Mouse (Mus musculus): ENCODE data around the gene Otud7b. TPM values are rescaled to one million over a fixed set of nuclear protein-coding genes. Genes with fewer than 3 reads are reported as not detected.

Otud7b gene
- polyA plus RNA-seq, 1 experiment from 2014 or later, result 11.3 TPM

- H3K36me3 ChIP-seq, result 0 out of 2 replicates have a peak, but pooled peaks cover 3% of the 10 kb centered on the region
- 6% methylated on average over 10 of the region's 10 CpGs for WGBS (ENCODE audit: insufficient replicate concordance)
- H3K9ac ChIP-seq, result peak overlapping the region; percentile 97
- peak overlapping the region; percentile 92 for H3K4me2 ChIP-seq
- DNase-seq (no peak), ATAC-seq (ENCODE audit: low read depth) (peak; percentile 33)
- no peaks in the 10 kb centered on the region for H3K27me3 ChIP-seq
- peaks cover 56% of the 10 kb centered on the region for H3K4me1 ChIP-seq (replicated peaks)
- peak overlapping the region; percentile 90 for H3K4me3 ChIP-seq (replicated peaks)
- H3K27ac ChIP-seq, result peak overlapping the region; percentile 92
- no peaks in the 10 kb centered on the region for H3K9me3 ChIP-seq (replicated peaks)
Measured at GRCm38 (mm10) chr3:96105232-96105747, 963 bp downstream of the Otud7b start.

- ATAC-seq (ENCODE audit: low read depth) (no peak), DNase-seq (no peak)
- no peak overlapping the region for H3K4me3 ChIP-seq (replicated peaks)
- no peak overlapping the region for H3K27ac ChIP-seq
- 0 out of 2 replicates have a peak, but pooled peaks cover 3% of the 10 kb centered on the region for H3K36me3 ChIP-seq
- H3K9me3 ChIP-seq (replicated peaks), result no peaks in the 10 kb centered on the region
- H3K9ac ChIP-seq, result peak overlapping the region; percentile 97; the same call in 1 of the 2 replicates
- peaks cover 56% of the 10 kb centered on the region for H3K4me1 ChIP-seq (replicated peaks)
- H3K27me3 ChIP-seq, result no peaks in the 10 kb centered on the region
- WGBS (ENCODE audit: insufficient replicate concordance), result 77% methylated on average over 4 of the region's 4 CpGs
- H3K4me2 ChIP-seq, result no peak overlapping the region
Measured at GRCm38 (mm10) chr3:96106151-96106550, 1.8 kb downstream of the Otud7b start.

GRCm38 (mm10) chr3:96108315-96108714, 4.0 kb downstream of the Otud7b start:
- Histone ChIP-seq H3K4me1 (replicated peaks) (peaks cover 42% of the 10 kb centered on the region), H3K9ac (no peak overlapping the region), H3K4me2 (no peak overlapping the region), H3K36me3 (0 out of 2 replicates have a peak, but pooled peaks cover 3% of the 10 kb centered on the region), H3K4me3 (replicated peaks) (no peak overlapping the region), H3K27me3 (no peaks in the 10 kb centered on the region), H3K27ac (no peak overlapping the region), H3K9me3 (replicated peaks) (no peaks in the 10 kb centered on the region)
- whole genome bisulfite sequencing (ENCODE audit: insufficient replicate concordance), result 90% methylated on average over 3 of the region's 3 CpGs
- ATAC-seq (ENCODE audit: low read depth) (no peak), DNase-seq (no peak)

GRCm38 (mm10) chr3:96113251-96113650, 8.9 kb downstream of the Otud7b start:
- H3K4me2 ChIP-seq, result no peak overlapping the region
- no peaks in the 10 kb centered on the region for H3K27me3 ChIP-seq
- WGBS (ENCODE audit: insufficient replicate concordance), result 56% methylated on average over 3 of the region's 3 CpGs

GRCm38 (mm10) chr3:96118142-96118541, 13.8 kb downstream of the Otud7b start:
- no peak for ATAC-seq (ENCODE audit: low read depth)
- no peak overlapping the region; the same call in 1 of the 2 replicates for H3K27ac ChIP-seq

More at GRCm38 (mm10) chr3:96113251-96113650, 8.9 kb downstream of the Otud7b start:
- Histone ChIP-seq H3K27ac (no peak overlapping the region), H3K9me3 (replicated peaks) (no peaks in the 10 kb centered on the region), H3K36me3 (0 out of 2 replicates have a peak, but pooled peaks cover 2% of the 10 kb centered on the region), H3K4me1 (replicated peaks) (peaks cover 24% of the 10 kb centered on the region), H3K9ac (no peak overlapping the region), H3K4me3 (replicated peaks) (no peak overlapping the region)
- no peak for DNase-seq
- ATAC-seq (ENCODE audit: low read depth), result no peak

GRCm38 (mm10) chr3:96118702-96119101, 14.4 kb downstream of the Otud7b start:
- WGBS (ENCODE audit: insufficient replicate concordance), result 34% methylated on average over 2 of the region's 2 CpGs
- Histone ChIP-seq H3K4me1 (replicated peaks) (peaks cover 12% of the 10 kb centered on the region), H3K4me2 (no peak overlapping the region), H3K27ac (no peak overlapping the region), H3K27me3 (no peaks in the 10 kb centered on the region), H3K4me3 (replicated peaks) (no peak overlapping the region), H3K9ac (no peak overlapping the region), H3K9me3 (replicated peaks) (no peaks in the 10 kb centered on the region), H3K36me3 (no peaks in the 10 kb centered on the region)
- DNase-seq (no peak), ATAC-seq (ENCODE audit: low read depth) (no peak)

More at GRCm38 (mm10) chr3:96118142-96118541, 13.8 kb downstream of the Otud7b start:
- no peaks in the 10 kb centered on the region for H3K36me3 ChIP-seq
- H3K4me1 ChIP-seq (replicated peaks), result peaks cover 14% of the 10 kb centered on the region
- 51% methylated on average over 2 of the region's 2 CpGs for WGBS (ENCODE audit: insufficient replicate concordance)
- no peaks in the 10 kb centered on the region for H3K27me3 ChIP-seq
- no peak overlapping the region for H3K4me2 ChIP-seq
- no peak for DNase-seq
- no peak overlapping the region for H3K9ac ChIP-seq
- no peak overlapping the region for H3K4me3 ChIP-seq (replicated peaks)
- no peaks in the 10 kb centered on the region for H3K9me3 ChIP-seq (replicated peaks)

GRCm38 (mm10) chr3:96124235-96124634, 19.9 kb downstream of the Otud7b start:
- peaks cover 3% of the 10 kb centered on the region for H3K4me1 ChIP-seq (replicated peaks)
- no peaks in the 10 kb centered on the region for H3K27me3 ChIP-seq
- no peak overlapping the region for H3K4me2 ChIP-seq
- H3K9me3 ChIP-seq (replicated peaks), result no peaks in the 10 kb centered on the region
- H3K36me3 ChIP-seq, result no peaks in the 10 kb centered on the region
- 77% methylated on average over 5 of the region's 5 CpGs for WGBS (ENCODE audit: insufficient replicate concordance)
- ATAC-seq (ENCODE audit: low read depth), result no peak
- no peak overlapping the region for H3K27ac ChIP-seq
- no peak overlapping the region for H3K9ac ChIP-seq
- no peak for DNase-seq
- no peak overlapping the region for H3K4me3 ChIP-seq (replicated peaks)

GRCm38 (mm10) chr3:96128128-96128527, 23.8 kb downstream of the Otud7b start:
- Histone ChIP-seq H3K4me2 (no peak overlapping the region), H3K27me3 (no peaks in the 10 kb centered on the region), H3K9ac (no peak overlapping the region), H3K4me1 (replicated peaks) (peaks cover 14% of the 10 kb centered on the region), H3K9me3 (replicated peaks) (no peaks in the 10 kb centered on the region), H3K36me3 (no peaks in the 10 kb centered on the region), H3K4me3 (replicated peaks) (no peak overlapping the region), H3K27ac (no peak overlapping the region)
- ATAC-seq (ENCODE audit: low read depth) (no peak), DNase-seq (no peak)

GRCm38 (mm10) chr3:96132478-96132877, 28.2 kb downstream of the Otud7b start:
- Histone ChIP-seq H3K9ac (no peak overlapping the region), H3K27ac (no peak overlapping the region), H3K4me1 (replicated peaks) (peaks cover 19% of the 10 kb centered on the region), H3K36me3 (0 out of 2 replicates have a peak, but pooled peaks cover 3% of the 10 kb centered on the region), H3K27me3 (no peaks in the 10 kb centered on the region), H3K4me3 (replicated peaks) (no peak overlapping the region), H3K9me3 (replicated peaks) (no peaks in the 10 kb centered on the region), H3K4me2 (no peak overlapping the region)
- no peak for ATAC-seq (ENCODE audit: low read depth)
- 76% methylated on average over 3 of the region's 3 CpGs for WGBS (ENCODE audit: insufficient replicate concordance)
- no peak for DNase-seq

- no peak overlapping the region for H3K4me2 ChIP-seq
- DNase-seq, result no peak
- no peak overlapping the region for H3K27ac ChIP-seq
- no peak for ATAC-seq (ENCODE audit: low read depth)
- no peak overlapping the region for H3K4me3 ChIP-seq (replicated peaks)
- WGBS (ENCODE audit: insufficient replicate concordance), result 74% methylated on average over 11 of the region's 11 CpGs
- no peaks in the 10 kb centered on the region for H3K9me3 ChIP-seq (replicated peaks)
- H3K36me3 ChIP-seq, result 0 out of 2 replicates have a peak, but pooled peaks cover 3% of the 10 kb centered on the region
- H3K27me3 ChIP-seq, result no peaks in the 10 kb centered on the region
- no peak overlapping the region for H3K9ac ChIP-seq
- H3K4me1 ChIP-seq (replicated peaks), result peaks cover 16% of the 10 kb centered on the region; the same call in 1 of the 2 replicates
Measured at GRCm38 (mm10) chr3:96133327-96133905, 29.1 kb downstream of the Otud7b start.

- H3K9ac ChIP-seq, result no peak overlapping the region
- WGBS (ENCODE audit: insufficient replicate concordance), result 79% methylated on average over 3 of the region's 3 CpGs
- H3K27ac ChIP-seq, result no peak overlapping the region
- H3K27me3 ChIP-seq, result no peaks in the 10 kb centered on the region
- 0 out of 2 replicates have a peak, but pooled peaks cover 9% of the 10 kb centered on the region for H3K4me1 ChIP-seq (replicated peaks)
- no peak overlapping the region for H3K4me3 ChIP-seq (replicated peaks)
- 0 out of 2 replicates have a peak, but pooled peaks cover 3% of the 10 kb centered on the region for H3K36me3 ChIP-seq
- H3K4me2 ChIP-seq, result no peak overlapping the region
- DNase-seq, result no peak
- ATAC-seq (ENCODE audit: low read depth), result no peak
- no peaks in the 10 kb centered on the region for H3K9me3 ChIP-seq (replicated peaks)
Measured at GRCm38 (mm10) chr3:96135011-96135410, 30.7 kb downstream of the Otud7b start.

GRCm38 (mm10) chr3:96147950-96148349, 43.6 kb downstream of the Otud7b start:
- 8% methylated on average over 5 of the region's 5 CpGs for WGBS (ENCODE audit: insufficient replicate concordance)
- H3K4me3 ChIP-seq (replicated peaks), result no peak overlapping the region
- H3K36me3 ChIP-seq, result peaks cover 37% of the 10 kb centered on the region
- no peak overlapping the region for H3K27ac ChIP-seq
- H3K4me2 ChIP-seq, result no peak overlapping the region
- no peak overlapping the region for H3K9ac ChIP-seq
- peak; percentile 42 for DNase-seq
- H3K9me3 ChIP-seq (replicated peaks), result no peaks in the 10 kb centered on the region
- H3K4me1 ChIP-seq (replicated peaks), result peaks cover 5% of the 10 kb centered on the region
- ATAC-seq (ENCODE audit: low read depth), result no peak
- no peaks in the 10 kb centered on the region for H3K27me3 ChIP-seq
